Mouse (Mus musculus): ENCODE data around the gene Grin1.

Grin1 gene

DNA sequence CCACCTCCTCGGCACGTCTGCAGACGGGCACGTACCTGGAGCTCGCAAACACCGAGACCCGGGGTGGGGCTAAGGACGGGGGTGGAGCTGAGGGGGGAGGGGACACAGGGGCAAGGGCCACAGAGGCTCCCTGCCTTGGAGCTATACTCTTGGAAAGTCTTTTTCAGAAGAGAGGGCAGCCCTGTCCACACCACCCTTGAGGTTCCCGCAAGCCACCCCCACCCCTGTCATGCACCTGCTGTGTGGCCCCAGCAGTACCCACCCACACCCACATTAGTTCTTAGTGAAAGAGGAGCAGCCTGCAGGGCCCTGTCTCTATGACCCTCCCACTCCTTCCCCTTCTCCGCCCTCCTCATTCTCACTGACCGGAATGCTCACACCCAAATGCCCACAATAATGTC lies 7.5 kb downstream of the Grin1 start:
- no peak for DNase-seq

DNA sequence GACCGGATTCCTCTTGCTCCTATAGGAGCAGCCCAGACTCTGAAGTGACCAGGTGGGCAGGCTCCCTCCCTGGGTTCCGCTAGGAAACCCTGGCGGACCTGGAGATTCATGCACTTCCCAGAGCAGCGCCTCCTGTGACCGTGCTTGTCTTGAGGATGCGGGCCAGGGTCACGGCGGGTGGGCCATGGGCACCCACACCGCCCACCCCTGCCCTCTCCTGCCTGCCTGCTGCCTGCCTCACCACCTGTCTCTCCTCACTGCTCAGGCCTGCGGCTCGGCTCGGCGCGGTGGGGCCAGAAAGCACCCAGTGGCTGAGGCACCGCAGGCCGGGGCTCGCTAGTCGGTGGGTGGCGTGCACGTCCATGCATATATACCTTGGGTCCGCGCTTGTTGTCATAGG lies 8.0 kb downstream of the Grin1 start:
- no peak for DNase-seq

DNA sequence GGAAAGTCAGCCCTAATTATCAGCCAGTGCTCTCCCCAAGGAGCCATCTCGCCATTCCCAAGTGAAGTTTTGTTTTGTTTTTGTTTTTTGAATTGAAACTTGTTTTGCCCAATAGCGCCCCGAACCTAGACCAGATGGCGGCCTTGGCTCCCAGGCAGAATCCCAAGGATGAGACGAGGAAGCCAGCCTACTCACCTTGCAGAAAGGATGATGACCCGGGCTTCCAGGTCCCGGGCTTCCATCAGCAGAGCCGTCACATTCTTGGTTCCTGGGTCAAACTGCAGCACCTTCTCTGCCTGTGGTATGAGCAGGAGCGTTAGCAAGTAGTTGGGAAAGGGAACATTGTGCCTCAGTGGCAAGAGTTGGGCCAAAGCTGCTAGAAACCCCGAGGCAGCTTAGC lies 8.8 kb downstream of the Grin1 start:
- DNase-seq, result no peak

DNA sequence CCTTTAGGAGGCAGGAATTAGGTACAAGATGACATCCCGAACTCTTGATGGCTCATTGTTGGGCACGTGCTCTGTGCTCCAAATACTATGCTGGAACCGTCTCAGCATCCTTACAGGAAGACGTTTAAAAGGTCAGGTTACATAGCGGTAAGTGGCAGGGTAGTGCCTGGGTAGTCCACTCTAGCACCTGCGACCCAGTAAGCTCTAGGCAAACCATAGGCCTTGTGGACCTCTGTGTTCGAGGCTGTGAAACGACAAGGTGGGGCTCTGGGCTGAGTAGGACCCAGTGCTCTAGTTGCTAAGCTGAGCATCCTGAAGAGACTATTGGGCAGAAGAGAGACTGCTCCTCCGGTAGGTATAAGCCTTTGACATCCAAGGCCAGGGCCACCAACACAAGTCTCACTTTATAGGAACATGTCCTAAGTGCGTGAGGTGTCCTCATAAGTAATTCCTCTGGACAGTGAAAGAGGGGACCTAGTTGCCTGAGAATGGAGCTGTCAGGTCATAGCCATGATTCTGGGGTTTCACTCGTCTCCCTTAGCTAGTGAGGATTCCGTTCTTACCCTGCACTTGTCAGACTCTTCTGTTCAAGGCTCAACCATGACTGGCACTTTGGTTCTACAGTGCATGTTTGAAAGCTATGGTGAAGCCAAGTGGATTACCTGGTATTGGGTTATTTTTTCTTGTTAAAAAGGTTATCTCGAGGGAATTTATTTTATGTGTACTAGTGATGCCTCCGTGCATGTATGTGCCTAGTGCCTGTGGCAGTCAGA lies 13.2 kb downstream of the Grin1 start:
- no peak for DNase-seq

DNA sequence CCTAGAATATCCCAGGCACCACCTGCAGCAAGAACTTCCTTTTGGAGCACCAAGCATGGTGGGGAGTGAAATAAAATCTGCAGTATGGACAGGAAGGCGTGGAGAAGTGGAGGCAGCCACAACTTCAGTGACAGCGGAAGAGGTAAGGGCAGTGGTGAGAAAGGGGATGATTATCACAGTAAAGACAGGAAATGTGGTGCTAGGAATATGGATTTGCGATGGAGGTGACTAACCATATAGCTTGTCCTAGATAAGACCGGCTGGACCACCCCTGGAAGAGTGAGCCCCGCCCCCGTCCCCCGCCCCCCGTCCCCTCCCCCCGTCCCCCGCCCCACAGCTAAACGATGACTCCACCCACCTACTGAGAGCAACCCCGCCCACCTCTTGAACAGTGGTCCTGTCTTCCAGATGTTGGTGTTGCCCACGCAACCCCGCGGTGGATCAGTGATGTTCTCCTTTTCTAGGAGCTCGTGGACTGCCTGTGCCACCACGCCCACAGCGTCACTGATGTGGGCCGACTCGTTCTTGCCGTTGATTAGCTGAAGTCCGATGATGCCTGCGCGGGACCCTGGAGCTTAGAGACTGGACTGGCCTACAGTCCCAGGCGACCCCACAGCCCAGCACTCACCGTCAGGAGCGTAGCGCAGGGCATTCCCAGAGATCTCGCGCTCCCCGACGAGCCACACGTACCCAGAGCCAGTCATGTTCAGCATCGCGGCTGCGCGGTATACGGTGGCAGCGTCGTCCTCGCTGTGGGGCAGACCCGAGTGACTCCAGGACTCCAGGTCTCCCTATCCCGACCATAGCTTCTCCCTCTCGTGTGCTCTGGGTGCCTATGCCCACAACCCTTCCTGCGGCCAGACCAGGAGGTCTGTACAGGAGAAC lies 14.1 kb downstream of the Grin1 start:
- no peak for DNase-seq

- DNase-seq, result no peak
These were observed 14.9 kb downstream of the Grin1 start for GRCm38 (mm10) chr2:25303931-25304656.

DNA sequence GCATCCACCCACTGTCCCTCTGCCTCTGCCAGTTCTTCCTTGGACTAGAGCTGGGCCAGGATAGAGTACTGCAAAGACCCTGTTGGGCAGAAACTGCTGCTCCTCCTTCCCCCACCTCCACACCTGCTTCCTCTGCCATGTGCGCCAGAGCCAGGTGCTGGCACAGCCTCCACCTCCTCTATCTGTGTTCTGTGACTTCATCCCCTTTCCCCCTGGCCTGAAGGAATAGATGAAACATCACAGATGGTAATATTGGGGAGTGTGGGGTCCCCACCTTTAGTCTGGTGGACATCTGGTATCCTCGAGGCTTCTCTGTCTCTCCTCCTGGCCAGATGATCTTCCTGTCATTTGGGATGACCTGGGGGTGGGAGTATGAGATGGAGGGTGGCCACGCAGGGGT lies 15.5 kb downstream of the Grin1 start:
- no peak for DNase-seq

DNA sequence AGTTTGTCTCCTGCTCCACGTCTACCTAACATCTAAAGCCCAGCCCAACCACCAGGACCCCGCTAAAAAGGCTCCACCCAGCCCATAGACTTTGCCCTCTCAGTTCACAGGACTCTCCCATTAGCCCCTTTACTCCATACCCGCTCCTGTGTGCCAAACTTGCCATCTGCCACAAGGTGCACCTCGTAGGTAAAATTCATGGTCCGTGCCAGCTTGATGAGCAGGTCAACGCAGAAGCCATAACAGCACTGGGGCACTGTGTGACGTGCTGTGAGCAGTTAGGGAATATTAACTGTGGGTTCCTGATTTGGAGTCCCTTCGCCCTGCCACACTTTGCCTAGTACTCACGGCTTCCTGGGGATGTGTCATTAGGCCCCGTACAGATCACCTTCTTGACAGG lies 20.9 kb downstream of the Grin1 start:
- no peak for DNase-seq

DNA sequence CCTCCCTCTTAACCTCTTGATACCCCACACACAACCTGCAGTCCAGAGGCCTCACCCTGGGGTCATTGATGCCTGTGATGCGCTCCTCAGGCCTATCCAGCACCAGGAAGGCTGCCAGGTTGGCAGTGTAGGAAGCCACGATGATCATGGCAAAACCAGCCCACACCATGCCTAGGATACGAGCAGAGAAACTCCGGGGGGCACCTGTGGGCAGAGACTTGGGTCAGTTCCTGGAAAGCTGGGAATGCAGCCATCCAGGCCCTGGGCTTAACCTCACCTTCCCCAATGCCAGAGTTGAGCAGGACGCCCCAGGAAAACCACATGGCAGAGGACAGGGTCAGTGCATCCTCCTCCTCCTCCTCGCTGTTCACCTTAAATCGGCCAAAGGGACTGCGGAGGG lies 21.9 kb downstream of the Grin1 start:
- no peak for DNase-seq

DNA sequence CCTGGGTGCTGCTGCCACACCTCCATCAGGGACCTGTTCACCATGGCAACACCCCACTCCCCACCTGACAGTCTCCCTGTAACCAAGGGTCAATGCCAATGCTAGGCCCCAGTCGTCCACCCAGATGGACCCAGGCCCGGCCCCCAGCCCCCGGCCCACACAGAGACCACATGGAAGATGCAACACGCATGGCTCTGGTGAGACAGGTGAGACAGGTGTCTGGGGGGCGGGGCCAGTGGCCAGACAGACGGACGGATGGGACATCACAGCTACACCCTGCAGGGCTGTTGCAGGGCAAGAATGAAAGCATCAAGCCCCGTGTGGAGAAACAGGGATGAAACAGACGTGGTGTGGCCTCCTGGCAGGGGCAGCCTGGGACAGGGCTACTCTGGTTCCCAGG lies 25.3 kb downstream of the Grin1 start:
- DNase-seq, result no peak

DNA sequence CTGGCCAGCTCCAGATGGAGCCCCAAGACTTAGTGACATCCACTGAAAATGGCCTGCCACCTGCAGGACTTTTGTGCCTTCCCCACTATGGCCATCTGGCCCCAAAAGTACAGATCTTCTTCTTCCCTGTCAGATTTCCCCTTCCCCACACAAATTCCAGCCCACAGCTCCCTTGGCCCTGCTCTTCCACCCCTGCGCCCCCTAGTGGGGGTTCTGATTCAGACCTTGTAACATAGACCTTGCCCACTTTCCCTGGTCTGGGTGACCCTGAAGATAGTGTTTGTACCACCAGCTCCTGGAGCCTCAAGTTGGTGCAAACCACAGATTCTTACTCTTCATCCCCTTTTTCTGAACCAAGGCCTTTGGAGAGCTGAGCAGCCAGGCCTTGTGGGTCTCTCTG lies 26.1 kb downstream of the Grin1 start:
- peak; percentile 62 to 78 for DNase-seq

- peak; percentile 40 to 52 for DNase-seq
These were observed 26.9 kb downstream of the Grin1 start for GRCm38 (mm10) chr2:25292054-25292544.

GRCm38 (mm10) chr2:25291184-25292053 lies 27.6 kb downstream of the Grin1 start:
- DNase-seq, result peak in 1 of 2 experiments; percentile 31

DNA sequence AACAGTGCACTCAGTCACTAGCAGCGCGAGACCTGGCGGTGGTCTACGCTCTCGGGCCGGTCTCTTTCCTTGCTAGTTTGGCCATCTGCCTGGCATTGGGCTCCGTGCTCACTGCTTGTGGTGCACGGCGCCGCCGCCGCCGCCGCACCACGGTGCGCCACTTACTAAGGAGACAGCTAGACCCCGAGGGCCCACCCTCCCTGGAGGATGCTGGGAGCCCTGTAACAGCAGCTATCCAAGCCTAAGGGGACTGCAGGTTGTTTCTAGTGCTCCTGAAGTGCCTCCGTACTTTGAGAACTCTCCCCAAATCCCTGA lies 28.2 kb downstream of the Grin1 start:
- peak in 1 of 2 experiments; percentile 24 for DNase-seq

- peak in 1 of 2 experiments; percentile 13 for DNase-seq
These were observed 28.7 kb downstream of the Grin1 start for GRCm38 (mm10) chr2:25290101-25290815.

DNA sequence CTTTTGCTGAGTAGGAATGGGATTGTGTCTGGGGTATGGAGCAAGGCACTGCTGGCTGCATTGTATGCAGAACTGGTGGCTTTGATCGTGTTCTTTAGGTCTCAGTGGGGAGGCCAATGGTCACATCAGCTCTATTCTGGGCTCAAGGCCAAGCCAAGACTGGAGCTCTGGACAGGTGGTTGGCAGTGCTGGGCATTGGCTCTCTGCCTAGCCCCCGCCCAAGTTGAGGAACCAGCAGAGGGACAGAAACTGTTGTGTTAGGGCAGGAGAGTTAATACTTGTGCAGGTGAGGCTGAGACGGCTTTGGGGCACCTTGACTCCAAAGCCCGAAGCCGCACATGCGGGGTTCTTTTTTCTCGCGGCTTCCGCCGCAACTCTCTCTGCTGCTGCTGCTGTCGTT lies 29.3 kb downstream of the Grin1 start, which contains the start of gene Lrrc26:
Lrrc26 (plus strand) TSS at position 265 of the 400 bp plus-strand sequence.
- DNase-seq, result peak; percentile 76 to 83

DNA sequence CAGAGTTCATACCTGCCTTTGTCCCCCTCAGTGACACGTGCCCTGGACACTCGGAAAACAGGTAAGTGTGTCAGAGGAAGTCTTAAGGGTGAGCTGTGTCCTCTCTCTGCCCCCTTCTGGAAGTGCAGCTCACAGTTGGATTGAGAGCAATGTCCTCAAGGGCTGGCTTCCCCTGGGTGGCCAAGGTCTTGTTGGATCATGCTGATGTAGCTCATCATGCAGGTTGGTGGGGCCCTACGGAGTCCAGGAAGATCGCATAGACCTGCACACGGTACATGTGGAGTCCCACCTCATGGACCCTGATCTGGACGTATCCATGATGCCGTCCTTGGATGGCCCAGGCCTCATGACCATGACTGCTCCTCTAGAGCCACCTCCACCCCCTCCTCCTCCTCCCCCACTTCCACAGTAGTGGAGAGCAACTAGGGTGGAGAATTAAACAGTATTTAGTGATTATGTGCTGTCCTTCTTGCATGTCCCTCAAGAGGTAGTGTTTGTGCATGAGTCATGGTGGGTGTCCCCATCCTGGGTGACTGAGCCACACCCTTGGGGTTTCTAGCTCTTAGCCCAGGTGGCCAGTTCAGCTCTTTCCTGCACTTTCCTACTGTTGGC lies 30.1 kb downstream of the Grin1 start:
- peak in 1 of 2 experiments; percentile 18 for DNase-seq

DNA sequence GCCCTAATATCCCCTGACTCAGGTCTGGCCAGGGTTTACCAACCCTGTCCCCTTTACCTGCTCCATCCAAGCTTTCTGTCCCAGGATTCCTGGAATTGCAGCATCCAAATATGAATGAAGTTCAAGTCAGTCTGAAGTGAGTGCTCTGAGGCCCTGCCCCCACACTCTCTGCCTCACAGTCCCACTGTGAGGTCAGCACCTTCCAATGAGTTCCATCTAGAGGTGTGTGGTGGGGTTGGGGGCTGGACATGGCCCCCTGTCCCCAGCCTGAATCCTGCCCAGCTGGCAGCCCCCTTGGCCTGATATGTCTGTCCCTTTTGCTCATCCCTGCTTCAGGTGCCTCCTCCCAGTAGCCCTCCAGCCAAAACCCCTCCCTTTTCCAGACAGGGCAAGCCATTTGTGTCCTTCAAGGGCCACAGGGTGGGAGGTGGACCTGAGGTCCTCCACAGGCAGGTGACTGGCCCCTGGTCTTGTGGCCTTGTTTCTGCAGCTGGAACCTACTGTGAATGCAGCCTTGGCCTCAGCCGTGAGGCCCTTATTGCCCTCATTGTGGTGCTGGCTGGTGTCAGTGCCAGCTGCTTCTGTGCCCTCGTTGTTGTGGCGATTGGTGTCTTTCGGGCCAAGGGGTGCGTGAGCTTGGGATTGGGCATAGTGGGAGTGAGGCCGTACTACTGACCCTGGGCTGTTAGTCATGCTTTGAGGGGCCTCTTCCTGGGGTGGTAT lies 30.9 kb downstream of the Grin1 start, which contains the start of gene Tmem210:
Tmem210 (plus strand) TSS at position 219 of the 723 bp plus-strand sequence.
- DNase-seq, result no peak

DNA sequence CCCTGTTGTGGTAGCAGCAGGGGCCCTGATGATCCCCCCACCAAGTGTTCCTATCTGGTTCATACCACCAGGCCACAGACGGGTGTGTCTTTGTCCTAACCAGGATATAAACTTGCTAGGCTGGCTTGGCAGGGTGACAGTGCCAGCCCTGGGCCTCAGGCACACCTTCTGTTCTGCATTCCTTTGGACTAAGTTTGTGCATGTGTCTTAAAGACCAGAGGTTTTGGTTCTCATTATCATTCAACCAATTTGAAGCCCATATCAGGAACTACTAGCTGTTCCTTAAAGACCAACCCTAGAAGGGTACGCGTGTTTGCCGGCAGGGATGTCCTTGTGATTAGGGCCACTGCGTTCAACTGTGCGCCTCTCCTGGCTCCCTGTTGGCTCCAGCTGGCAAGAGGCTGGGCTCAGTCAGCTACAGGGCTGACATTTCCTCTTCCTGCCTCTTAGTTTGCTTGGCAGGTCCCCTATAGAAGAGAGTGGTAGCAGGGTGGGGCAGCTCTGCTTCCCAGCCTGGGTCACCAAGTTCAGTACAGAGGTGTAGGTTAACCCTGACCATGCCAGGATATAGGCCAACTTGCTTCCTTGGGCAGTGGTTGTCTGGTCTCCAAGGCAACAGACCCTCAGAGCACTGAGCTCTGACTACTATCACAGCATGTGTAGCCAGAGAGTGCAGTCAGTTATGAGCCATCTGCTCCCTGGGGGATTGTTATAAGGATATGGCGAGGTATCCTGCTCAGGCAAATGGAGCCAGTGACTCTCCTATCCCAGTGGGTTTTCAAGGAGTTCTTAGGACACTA lies 31.9 kb downstream of the Grin1 start:
- DNase-seq, result peak; percentile 76 to 87

Data from lung, adult 18-20 months (tissue).